Mouse (Mus musculus) embryonic facial prominence, embryonic 11.5 days (tissue): ENCODE results near the gene Myrf. TPM values are rescaled to one million over a fixed set of nuclear protein-coding genes. Genes with fewer than 3 reads are reported as not detected.

Experiments
- ATAC-seq: fragments of 200-750 bp; cut with Nextera tagmentation; replicated peaks from 2 replicates; pipeline ENCODE4 v1.8.0; 2017; ENCODE audit warnings: low read depth; ENCODE audit not compliant: insufficient number of reproducible peaks, low FRiP score, low TSS enrichment
- DNase-seq: peaks from one replicate; pipeline ENCODE4 v3.0.0-alpha.2; 2015; ENCODE audit warnings: low spot score
- H3K27ac ChIP-seq: fragments of 300-500 bp; sonication (generic); replicated peaks from 2 replicates; pipeline ENCODE4 v1.5.1; 2014; ENCODE audit warnings: mild to moderate bottlenecking, low read depth, low read length, control low read depth
- H3K27me3 ChIP-seq: fragments of 300-500 bp; sonication (generic); 2 replicates; pipeline ENCODE4 v1.6.1; 2014; ENCODE audit warnings: mild to moderate bottlenecking, low read length, moderate library complexity, mixed read lengths; ENCODE audit not compliant: control insufficient read depth, insufficient read depth
- H3K36me3 ChIP-seq: fragments of 300-500 bp; sonication (generic); replicated peaks from 2 replicates; pipeline ENCODE4 v1.6.1; 2014; ENCODE audit warnings: low read depth, mild to moderate bottlenecking, low read length, moderate library complexity, mixed read lengths; ENCODE audit not compliant: control insufficient read depth, insufficient read depth
- H3K4me1 ChIP-seq: fragments of 300-500 bp; sonication (generic); 2 replicates; pipeline ENCODE4 v1.6.1; 2014; ENCODE audit warnings: low read length, mixed read lengths; ENCODE audit not compliant: control insufficient read depth, insufficient read depth
- H3K4me2 ChIP-seq: fragments of 300-500 bp; sonication (generic); 2 replicates; pipeline ENCODE4 v1.6.1; 2014; ENCODE audit warnings: low read depth, mild to moderate bottlenecking, control low read depth, low read length, moderate library complexity
- H3K4me3 ChIP-seq: fragments of 300-500 bp; sonication (generic); 2 replicates; pipeline ENCODE4 v1.5.1; 2014; ENCODE audit warnings: low read depth, low read length, control low read depth
- H3K9ac ChIP-seq: fragments of 300-500 bp; sonication (generic); replicated peaks from 2 replicates; pipeline ENCODE4 v1.6.1; 2014; ENCODE audit warnings: mild to moderate bottlenecking, control low read depth, low read length
- H3K9me3 ChIP-seq: fragments of 300-500 bp; sonication (generic); replicated peaks from 2 replicates; pipeline ENCODE4 v1.6.1; 2016; ENCODE audit warnings: mild to moderate bottlenecking, low read length, inconsistent platforms, mixed read lengths; ENCODE audit not compliant: control insufficient read depth
- WGBS: fragments of 180-500 bp; shearing (Covaris S2); extraction: QIAGEN DNeasy Blood & Tissue Kit; methylation state at CpG from one replicate; pipeline ENCODE4 v1.1.7; 2014; 5-methylcytosine and 5-hydroxymethylcytosine counted together
- polyA plus RNA-seq: library from polyadenylated mRNA; unstranded; fragments of >200 nt; fragmentation: Nextera tagmentation; extraction: Ambion mirVana; gene quantifications from 2 replicates; pipeline ENCODE4 v1.2.1, GENCODE M21; 2014

Gene Myrf
- polyA plus RNA-seq, 1 experiment from 2014 or later: 2.6 TPM

DNA sequence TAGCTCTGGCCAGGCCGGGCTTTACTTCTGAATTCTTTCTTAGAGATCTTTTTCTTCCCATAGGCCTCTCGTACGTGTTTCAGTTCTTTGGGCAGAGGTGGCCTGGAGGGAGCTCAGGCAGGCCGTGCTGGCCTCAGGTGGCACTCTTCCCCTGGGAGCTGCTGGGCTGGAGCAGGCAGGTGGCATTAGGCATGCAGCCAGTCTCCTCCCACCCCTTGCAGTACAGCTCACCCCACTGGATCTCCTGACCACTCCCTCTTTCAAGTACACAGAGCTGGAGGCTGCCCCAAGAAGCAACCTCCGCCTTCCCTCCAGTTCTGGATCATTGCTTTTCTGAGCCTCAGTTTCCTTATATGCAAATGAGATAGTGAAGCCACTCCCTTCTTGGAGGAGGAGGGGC, 37.2 kb upstream of the Myrf start:
- no peak overlapping the region for H3K27ac ChIP-seq
- H3K4me3 ChIP-seq: no peak overlapping the region
- no peaks in the 10 kb centered on the region for H3K9me3 ChIP-seq
- H3K36me3 ChIP-seq: no peaks in the 10 kb centered on the region
- no peak for DNase-seq
- 0 out of 2 replicates have a peak overlapping the region, but pooled peaks have one; percentile 20 for H3K4me2 ChIP-seq
- H3K4me1 ChIP-seq: peaks cover 4% of the 10 kb centered on the region; the same call in 1 of the 2 replicates
- 14% methylated on average over 5 of the region's 5 CpGs for whole genome bisulfite sequencing
- H3K27me3 ChIP-seq: no peaks in the 10 kb centered on the region
- no peak overlapping the region for H3K9ac ChIP-seq
- ATAC-seq: peak; percentile 25

DNA sequence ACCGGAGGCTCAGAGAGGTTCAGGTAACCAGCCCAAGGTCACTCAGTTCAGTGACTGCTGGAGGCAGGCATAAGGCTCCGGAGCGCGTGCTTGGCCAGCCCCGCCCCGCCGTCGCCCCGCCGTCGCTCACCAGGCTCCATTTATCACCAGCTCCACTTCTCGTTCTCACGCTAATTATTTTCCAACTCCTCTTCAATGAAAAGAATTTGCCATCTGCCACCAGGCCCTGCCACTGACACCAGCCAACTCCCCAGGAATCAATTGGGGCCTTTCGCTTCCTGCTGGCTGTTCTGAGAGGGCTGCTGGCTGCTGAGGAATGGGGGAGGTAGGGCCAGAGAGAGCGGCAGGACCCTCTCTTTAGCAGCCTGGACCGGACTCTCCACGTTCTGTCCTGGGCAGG, 36.8 kb upstream of the Myrf start:
- WGBS: 2% methylated on average over 17 of the region's 17 CpGs
- 0 out of 2 replicates have a peak, but pooled peaks have one; percentile 8 for ATAC-seq

GRCm38 (mm10) chr19:10276483-10277144, 36.1 kb upstream of the Myrf start:
- DNase-seq (no peak), ATAC-seq (no peak)
- Histone ChIP-seq H3K4me1 (peaks cover 8% of the 10 kb centered on the region; the same call in 1 of the 2 replicates), H3K9ac (no peak overlapping the region), H3K9me3 (no peaks in the 10 kb centered on the region), H3K4me3 (no peak overlapping the region), H3K36me3 (no peaks in the 10 kb centered on the region), H3K27me3 (no peaks in the 10 kb centered on the region), H3K27ac (no peak overlapping the region), H3K4me2 (no peak overlapping the region)
- 60% methylated on average over 12 of the region's 12 CpGs for WGBS

More for the DNA sequence above, 36.8 kb upstream of the Myrf start:
- Histone ChIP-seq H3K9me3 (no peaks in the 10 kb centered on the region), H3K27me3 (no peaks in the 10 kb centered on the region), H3K4me3 (no peak overlapping the region), H3K4me2 (0 out of 2 replicates have a peak overlapping the region, but pooled peaks have one; percentile 20), H3K27ac (no peak overlapping the region), H3K9ac (no peak overlapping the region), H3K36me3 (no peaks in the 10 kb centered on the region), H3K4me1 (peaks cover 8% of the 10 kb centered on the region; the same call in 1 of the 2 replicates)
- DNase-seq: peak; percentile 46

- H3K4me3 ChIP-seq: no peak overlapping the region
- no peak for ATAC-seq
- no peak overlapping the region for H3K4me2 ChIP-seq
- H3K27me3 ChIP-seq: no peaks in the 10 kb centered on the region
- H3K9me3 ChIP-seq: no peaks in the 10 kb centered on the region
- no peak for DNase-seq
- H3K27ac ChIP-seq: no peak overlapping the region
- H3K9ac ChIP-seq: no peak overlapping the region
- WGBS: 15% methylated on average over 5 of the region's 5 CpGs
- H3K4me1 ChIP-seq: peaks cover 8% of the 10 kb centered on the region; the same call in 1 of the 2 replicates
- H3K36me3 ChIP-seq: no peaks in the 10 kb centered on the region
These were observed 33.5 kb upstream of the Myrf start for GRCm38 (mm10) chr19:10274056-10274455.

DNA sequence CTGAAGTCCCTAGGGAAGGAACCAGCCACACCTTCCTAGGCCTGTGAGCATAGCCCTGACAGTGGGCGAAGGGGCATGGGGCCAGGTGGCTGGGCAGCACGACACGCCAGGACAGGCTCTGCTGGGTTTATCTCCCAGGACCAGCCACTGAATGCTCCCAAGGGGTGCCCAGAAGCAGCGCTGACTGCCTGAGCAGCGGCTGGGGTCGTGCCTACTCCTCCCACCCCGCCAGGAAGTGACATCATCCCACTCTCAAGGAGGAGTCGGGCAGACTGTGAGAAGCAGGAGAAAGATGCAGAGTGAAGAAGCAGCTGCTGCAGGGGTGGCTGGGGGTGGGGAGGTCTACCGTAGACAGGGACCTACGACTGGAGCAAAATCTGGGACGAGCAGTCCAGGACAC, 32.2 kb upstream of the Myrf start:
- peak; percentile 27; the same call in 1 of the 2 replicates for ATAC-seq
- peak overlapping the region; percentile 40 for H3K9ac ChIP-seq
- WGBS: 29% methylated on average over 11 of the region's 11 CpGs
- DNase-seq: peak; percentile 62
- no peaks in the 10 kb centered on the region for H3K9me3 ChIP-seq
- peaks cover 8% of the 10 kb centered on the region; the same call in 1 of the 2 replicates for H3K4me1 ChIP-seq
- peak overlapping the region; percentile 22; the same call in 1 of the 2 replicates for H3K4me2 ChIP-seq
- no peaks in the 10 kb centered on the region for H3K36me3 ChIP-seq
- no peak overlapping the region for H3K4me3 ChIP-seq
- no peak overlapping the region for H3K27ac ChIP-seq
- H3K27me3 ChIP-seq: no peaks in the 10 kb centered on the region

DNA sequence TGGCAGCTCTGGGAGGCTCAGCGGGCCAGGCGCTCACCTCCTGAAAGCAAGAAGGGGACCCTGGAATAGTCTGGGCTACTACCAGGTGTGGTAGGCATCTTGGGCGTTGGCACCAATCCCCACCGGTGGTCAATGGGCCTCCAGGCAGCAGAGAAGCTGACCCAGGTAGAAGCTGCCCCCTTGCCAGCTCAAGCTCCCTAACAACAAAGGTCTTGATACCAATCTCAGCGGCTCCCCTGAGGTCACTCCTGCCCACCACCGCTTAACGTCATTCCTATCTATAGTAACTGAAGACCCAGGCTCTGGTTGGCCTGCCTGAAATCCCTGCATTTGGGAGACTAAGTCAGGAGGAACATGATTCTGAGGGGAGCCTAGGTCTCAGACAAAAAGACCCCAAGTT, 31.0 kb upstream of the Myrf start:
- WGBS: 84% methylated on average over 7 of the region's 7 CpGs
- Histone ChIP-seq H3K27me3 (no peaks in the 10 kb centered on the region; the same call in 1 of the 2 replicates), H3K9ac (no peak overlapping the region), H3K36me3 (no peaks in the 10 kb centered on the region), H3K4me3 (no peak overlapping the region), H3K4me2 (no peak overlapping the region), H3K4me1 (peaks cover 15% of the 10 kb centered on the region), H3K9me3 (no peaks in the 10 kb centered on the region), H3K27ac (no peak overlapping the region)
- ATAC-seq (no peak), DNase-seq (no peak)

DNA sequence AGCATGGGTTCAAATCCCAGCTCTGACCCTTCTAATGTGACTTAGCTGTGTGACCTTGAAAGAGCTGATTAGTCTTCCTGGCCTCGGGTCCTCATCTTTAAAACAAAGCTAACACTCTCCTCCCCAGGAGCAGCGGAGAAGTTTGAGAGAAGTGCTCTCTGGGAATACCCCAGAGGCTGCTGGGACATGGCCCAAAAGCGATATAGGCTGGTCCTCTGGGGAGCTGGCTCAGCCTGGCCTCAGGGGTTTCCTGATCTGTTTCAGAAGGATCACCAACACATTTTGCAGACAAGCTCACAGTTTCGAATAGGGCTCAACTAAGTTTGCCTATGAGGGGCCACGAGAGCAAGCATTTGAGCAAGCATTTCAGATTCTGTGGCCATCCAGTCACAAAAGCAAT, 29.8 kb upstream of the Myrf start:
- no peaks in the 10 kb centered on the region; the same call in 1 of the 2 replicates for H3K27me3 ChIP-seq
- 79% methylated on average over 5 of the region's 5 CpGs for WGBS
- H3K27ac ChIP-seq: no peak overlapping the region

GRCm38 (mm10) chr19:10268851-10269250, 28.3 kb upstream of the Myrf start:
- H3K4me1 ChIP-seq: peaks cover 17% of the 10 kb centered on the region
- H3K36me3 ChIP-seq: no peaks in the 10 kb centered on the region
- H3K27me3 ChIP-seq: no peaks in the 10 kb centered on the region; the same call in 1 of the 2 replicates
- no peak for ATAC-seq
- H3K27ac ChIP-seq: no peak overlapping the region
- DNase-seq: no peak
- WGBS: 81% methylated on average over 15 of the region's 15 CpGs
- H3K9ac ChIP-seq: no peak overlapping the region
- H3K9me3 ChIP-seq: no peaks in the 10 kb centered on the region
- H3K4me3 ChIP-seq: no peak overlapping the region
- H3K4me2 ChIP-seq: no peak overlapping the region

More for the DNA sequence above, 29.8 kb upstream of the Myrf start:
- DNase-seq: no peak
- Histone ChIP-seq H3K9ac (no peak overlapping the region), H3K4me2 (no peak overlapping the region), H3K36me3 (no peaks in the 10 kb centered on the region), H3K4me3 (no peak overlapping the region), H3K9me3 (no peaks in the 10 kb centered on the region), H3K4me1 (peaks cover 17% of the 10 kb centered on the region)
- ATAC-seq: no peak
